Mouse (Mus musculus): ENCODE measurements at regions not wholly inside any gene's neighbourhood (a gene's known extent, or its start where the extent isn't known, plus 50 kb on each side); places are given as distances from the start of the nearest gene placed in this dataset.

- DNase-seq (ENCODE audit: extremely low spot score): peak; percentile 68
Measured at GRCm38 (mm10) chr5:121078531-121078930, 68.6 kb upstream of the Rph3a start.

- no peak for DNase-seq (ENCODE audit: extremely low spot score)
Measured at GRCm38 (mm10) chr5:121076741-121077140, 66.8 kb upstream of the Rph3a start.

- peak; percentile 59 for DNase-seq (ENCODE audit: extremely low spot score)
Measured at GRCm38 (mm10) chr5:121068821-121069220, 58.9 kb upstream of the Rph3a start.

GRCm38 (mm10) chr5:121064721-121065120 lies 54.8 kb upstream of the Rph3a start:
- DNase-seq (ENCODE audit: extremely low spot score): no peak

- no peak for DNase-seq (ENCODE audit: extremely low spot score)
Measured at GRCm38 (mm10) chr5:121062930-121063584, 53.2 kb upstream of the Rph3a start.

GRCm38 (mm10) chr5:121061688-121062087 lies 51.8 kb upstream of the Rph3a start:
- DNase-seq (ENCODE audit: extremely low spot score): no peak

Data from embryo, embryonic 9.5 days (tissue).